Mouse (Mus musculus) midbrain, embryonic 12.5 days (tissue): ENCODE results near the gene Fggy. TPM values are rescaled to one million over a fixed set of nuclear protein-coding genes. Genes with fewer than 3 reads are reported as not detected.
A peak's percentile ranks its signal among the peaks of the same experiment; 100 is the strongest.

Source experiments
- ATAC-seq: fragments of 200-750 bp; cut with Nextera tagmentation; 2 replicates; pipeline ENCODE4 v1.8.0; 2017; ENCODE audit warnings: low read depth, moderate TSS enrichment, moderate library complexity; ENCODE audit not compliant: low FRiP score
- H3K27ac ChIP-seq: fragments of 300-500 bp; sonication (generic); replicated peaks from 2 replicates; pipeline ENCODE4 v1.5.1; 2016; ENCODE audit warnings: mild to moderate bottlenecking
- H3K27me3 ChIP-seq: fragments of 300-500 bp; sonication (generic); 2 replicates; pipeline ENCODE4 v1.6.1; 2016; ENCODE audit warnings: mild to moderate bottlenecking
- H3K36me3 ChIP-seq: fragments of 300-500 bp; sonication (generic); 2 replicates; pipeline ENCODE4 v1.6.1; 2016
- H3K4me1 ChIP-seq: fragments of 300-500 bp; sonication (generic); 2 replicates; pipeline ENCODE4 v1.6.1; 2016
- H3K4me2 ChIP-seq: fragments of 300-500 bp; sonication (generic); replicated peaks from 2 replicates; pipeline ENCODE4 v1.6.1; 2016; ENCODE audit warnings: mild to moderate bottlenecking, moderate library complexity
- H3K4me3 ChIP-seq: fragments of 300-500 bp; sonication (generic); 2 replicates; pipeline ENCODE4 v1.5.1; 2016; ENCODE audit warnings: mild to moderate bottlenecking
- H3K9ac ChIP-seq: fragments of 300-500 bp; sonication (generic); replicated peaks from 2 replicates; pipeline ENCODE4 v1.6.1; 2016; ENCODE audit warnings: mild to moderate bottlenecking, moderate library complexity
- H3K9me3 ChIP-seq: fragments of 300-500 bp; sonication (generic); 2 replicates; pipeline ENCODE4 v1.6.1; 2016; ENCODE audit warnings: mild to moderate bottlenecking
- WGBS: fragments of 180-500 bp; shearing (Covaris S2); methylation state at CpG from one replicate; pipeline ENCODE4 v1.1.7; 2016; 5-methylcytosine and 5-hydroxymethylcytosine counted together
- polyA plus RNA-seq: library from polyadenylated mRNA; unstranded; fragments of >200 nt; fragmentation: Nextera tagmentation; extraction: Ambion mirVana; gene quantifications from 2 replicates; pipeline ENCODE4 v1.2.1, GENCODE M21; 2016

Fggy gene
- polyA plus RNA-seq, 1 experiment from 2014 or later = 8.5 TPM

DNA sequence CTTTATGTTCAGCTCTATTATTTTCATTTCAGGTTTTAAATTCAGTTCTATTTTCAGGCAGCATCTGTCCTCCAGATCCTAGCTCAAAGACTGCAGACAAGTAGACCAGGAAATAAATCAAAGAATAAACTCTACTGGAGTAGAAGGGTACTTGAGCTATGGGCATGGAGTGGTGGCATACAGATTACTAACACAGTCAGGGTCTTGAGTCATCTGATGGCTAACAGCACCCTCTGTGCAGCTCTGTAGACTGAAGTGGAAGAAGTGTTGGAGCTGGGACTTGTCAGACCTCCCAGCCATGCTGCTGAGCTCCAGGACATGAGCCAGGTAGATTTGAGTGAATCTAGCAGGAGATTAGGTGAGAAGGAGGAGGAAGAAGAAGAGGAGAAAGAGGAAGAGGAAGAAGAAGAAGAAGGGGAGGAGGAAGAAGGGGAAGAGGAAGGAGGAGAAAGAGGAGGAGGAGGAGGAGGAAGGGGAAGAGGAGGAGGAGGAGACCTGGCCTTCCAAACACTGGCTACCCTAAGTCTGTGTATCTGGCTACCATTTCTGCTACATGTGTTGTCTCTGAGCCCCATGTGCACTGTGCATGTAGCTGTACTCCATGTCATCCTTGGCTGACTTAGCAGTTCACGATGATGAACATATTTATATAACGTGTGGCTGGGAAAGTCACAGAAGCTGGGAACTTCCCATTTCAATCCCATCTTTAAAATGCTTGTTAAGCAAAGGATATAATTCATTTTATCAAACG, 91.7 kb downstream of the Fggy start:
- ATAC-seq = no peak
- no peak overlapping the region for H3K4me3 ChIP-seq
- WGBS = 82% methylated on average over 3 of the region's 3 CpGs

DNA sequence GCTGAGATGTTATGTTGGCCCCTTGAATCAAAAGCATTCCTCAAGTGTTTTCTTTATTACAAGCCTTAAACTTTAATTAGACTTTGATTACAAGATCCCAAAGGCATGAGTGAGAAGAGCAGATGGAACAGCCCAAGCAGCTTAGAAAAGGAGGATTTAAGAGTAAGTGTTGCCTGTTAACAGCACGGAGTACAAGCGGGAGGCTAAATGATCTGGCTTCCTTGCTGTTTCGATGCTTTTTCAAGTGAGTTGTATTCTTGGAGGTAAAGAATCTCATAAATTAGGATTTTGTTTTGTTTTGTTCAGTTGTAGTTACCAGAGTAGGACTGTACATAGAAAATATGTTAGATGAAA, 92.2 kb downstream of the Fggy start:
- no peak for ATAC-seq
- no peaks in the 10 kb centered on the region for H3K9me3 ChIP-seq
- H3K4me3 ChIP-seq = no peak overlapping the region
- H3K9ac ChIP-seq = no peak overlapping the region
- H3K4me2 ChIP-seq = no peak overlapping the region
- peaks cover 22% of the 10 kb centered on the region for H3K4me1 ChIP-seq
- H3K27me3 ChIP-seq = no peaks in the 10 kb centered on the region
- no peak overlapping the region for H3K27ac ChIP-seq
- no peaks in the 10 kb centered on the region for H3K36me3 ChIP-seq
- 92% methylated on average over 3 of the region's 3 CpGs for WGBS

More for the DNA sequence above, 91.7 kb downstream of the Fggy start:
- Histone ChIP-seq H3K9me3 (no peaks in the 10 kb centered on the region), H3K4me2 (no peak overlapping the region), H3K36me3 (no peaks in the 10 kb centered on the region), H3K9ac (no peak overlapping the region), H3K27me3 (no peaks in the 10 kb centered on the region), H3K27ac (no peak overlapping the region), H3K4me1 (peaks cover 26% of the 10 kb centered on the region)

- WGBS = 74% methylated on average over 6 of the region's 6 CpGs
- no peak overlapping the region for H3K4me3 ChIP-seq
- no peak overlapping the region for H3K4me2 ChIP-seq
- no peaks in the 10 kb centered on the region for H3K27me3 ChIP-seq
- H3K9me3 ChIP-seq = no peaks in the 10 kb centered on the region
- no peak overlapping the region for H3K9ac ChIP-seq
- no peaks in the 10 kb centered on the region for H3K36me3 ChIP-seq
- peaks cover 22% of the 10 kb centered on the region for H3K4me1 ChIP-seq
- no peak overlapping the region for H3K27ac ChIP-seq
- ATAC-seq = no peak
Observed at GRCm38 (mm10) chr4:95649980-95650379, 92.7 kb downstream of the Fggy start.

GRCm38 (mm10) chr4:95652044-95652443, 94.7 kb downstream of the Fggy start:
- 53% methylated on average over 6 of the region's 6 CpGs for WGBS
- Histone ChIP-seq H3K4me3 (no peak overlapping the region), H3K4me1 (peaks cover 22% of the 10 kb centered on the region), H3K9ac (no peak overlapping the region), H3K36me3 (no peaks in the 10 kb centered on the region), H3K27me3 (no peaks in the 10 kb centered on the region), H3K9me3 (no peaks in the 10 kb centered on the region), H3K27ac (peak overlapping the region; percentile 35; the same call in 1 of the 2 replicates), H3K4me2 (no peak overlapping the region)
- peak; percentile 42; the same call in 1 of the 2 replicates for ATAC-seq

DNA sequence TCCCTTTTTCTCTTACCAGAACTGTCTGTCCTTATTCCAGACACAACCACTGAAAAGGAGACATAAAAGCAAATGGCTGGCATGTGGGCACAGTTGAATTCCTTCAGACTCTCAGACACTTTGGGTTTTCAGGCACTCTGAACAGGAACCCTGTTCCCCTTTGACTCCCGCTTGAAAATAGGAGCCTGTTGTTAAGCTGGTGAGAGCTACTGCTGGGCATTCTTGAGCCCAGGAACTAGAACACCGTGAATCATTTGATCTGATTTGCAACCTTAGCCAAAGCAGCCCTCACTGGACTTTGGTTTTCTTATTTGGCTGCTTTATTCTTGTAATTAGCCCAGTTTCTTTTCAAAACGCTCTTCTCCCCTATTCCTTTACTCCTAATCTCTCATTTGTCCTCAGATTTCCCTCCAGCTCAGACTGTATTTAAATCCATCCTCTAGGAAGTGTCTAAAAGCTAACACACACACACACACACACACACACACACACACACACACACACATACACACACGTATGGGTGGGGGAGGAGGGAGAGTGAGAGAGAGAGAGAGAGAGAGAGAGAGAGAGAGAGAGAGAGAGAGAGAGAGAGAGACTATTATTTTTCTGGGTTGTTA, 96.1 kb downstream of the Fggy start:
- H3K27ac ChIP-seq = no peak overlapping the region
- H3K36me3 ChIP-seq = no peaks in the 10 kb centered on the region
- H3K9ac ChIP-seq = no peak overlapping the region
- H3K9me3 ChIP-seq = no peaks in the 10 kb centered on the region
- no peak overlapping the region for H3K4me2 ChIP-seq
- H3K4me1 ChIP-seq = peaks cover 22% of the 10 kb centered on the region
- no peaks in the 10 kb centered on the region for H3K27me3 ChIP-seq
- ATAC-seq = no peak
- WGBS = 16% methylated on average over 3 of the region's 4 CpGs
- no peak overlapping the region for H3K4me3 ChIP-seq

DNA sequence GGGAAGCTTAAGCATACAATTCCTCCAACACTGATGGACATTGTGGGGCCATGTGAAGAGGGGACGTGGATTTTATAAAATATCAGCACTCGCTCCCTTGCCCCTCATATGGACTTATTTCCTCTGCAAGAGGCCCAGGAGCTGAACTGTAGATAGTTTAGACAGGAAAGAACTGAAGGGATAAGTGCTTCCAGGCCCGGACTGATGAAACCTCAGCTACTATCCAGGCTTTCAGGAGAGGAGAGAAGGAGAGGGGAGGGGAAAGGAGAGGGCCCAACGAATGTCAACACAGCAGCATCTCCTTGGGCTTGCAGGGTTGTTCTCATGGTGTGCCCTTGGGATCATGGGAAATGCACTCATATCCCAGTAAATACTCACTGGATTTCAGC, 96.6 kb downstream of the Fggy start:
- H3K27me3 ChIP-seq = no peaks in the 10 kb centered on the region
- no peak overlapping the region for H3K4me3 ChIP-seq
- 68% methylated on average over 4 of the region's 4 CpGs for whole genome bisulfite sequencing
- H3K4me1 ChIP-seq = peaks cover 22% of the 10 kb centered on the region
- H3K9ac ChIP-seq = no peak overlapping the region
- no peaks in the 10 kb centered on the region for H3K36me3 ChIP-seq
- no peak for ATAC-seq
- no peak overlapping the region for H3K4me2 ChIP-seq
- no peak overlapping the region for H3K27ac ChIP-seq
- H3K9me3 ChIP-seq = no peaks in the 10 kb centered on the region

DNA sequence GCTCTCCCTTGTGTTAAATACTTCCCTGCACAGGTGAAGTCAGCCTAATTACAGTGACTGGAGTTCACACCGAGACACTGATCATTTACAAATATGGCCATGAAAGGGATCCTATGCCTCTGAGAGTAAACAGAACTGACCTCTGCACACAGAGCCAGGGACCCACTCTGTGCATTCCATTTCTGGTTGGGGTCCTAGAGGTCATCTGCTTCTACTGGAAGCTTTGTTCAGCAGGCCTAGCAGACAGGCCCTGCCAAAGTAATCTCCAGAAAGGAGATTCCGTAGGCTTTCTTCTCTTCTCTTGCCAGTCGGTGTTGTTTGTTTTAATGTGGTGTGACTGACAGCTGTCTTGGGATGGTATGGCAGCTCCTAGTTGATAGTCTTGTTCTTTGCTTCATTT, 101.7 kb downstream of the Fggy start:
- no peak overlapping the region for H3K4me3 ChIP-seq
- H3K36me3 ChIP-seq = no peaks in the 10 kb centered on the region
- H3K27ac ChIP-seq = no peak overlapping the region
- WGBS = 21% methylated on average over 3 of the region's 3 CpGs
- H3K9ac ChIP-seq = no peak overlapping the region
- H3K9me3 ChIP-seq = no peaks in the 10 kb centered on the region
- peaks cover 2% of the 10 kb centered on the region; the same call in 1 of the 2 replicates for H3K4me1 ChIP-seq
- ATAC-seq = no peak
- no peak overlapping the region for H3K4me2 ChIP-seq
- H3K27me3 ChIP-seq = no peaks in the 10 kb centered on the region

- no peaks in the 10 kb centered on the region for H3K9me3 ChIP-seq
- H3K4me1 ChIP-seq = peaks cover 2% of the 10 kb centered on the region; the same call in 1 of the 2 replicates
- 78% methylated on average over 4 of the region's 4 CpGs for WGBS
- no peaks in the 10 kb centered on the region for H3K36me3 ChIP-seq
- H3K4me3 ChIP-seq = no peak overlapping the region
- H3K27me3 ChIP-seq = 0 out of 2 replicates have a peak, but pooled peaks cover 3% of the 10 kb centered on the region
- no peak for ATAC-seq
- no peak overlapping the region for H3K9ac ChIP-seq
- H3K27ac ChIP-seq = no peak overlapping the region
- H3K4me2 ChIP-seq = no peak overlapping the region
Observed at GRCm38 (mm10) chr4:95663596-95663995, 106.3 kb downstream of the Fggy start.

DNA sequence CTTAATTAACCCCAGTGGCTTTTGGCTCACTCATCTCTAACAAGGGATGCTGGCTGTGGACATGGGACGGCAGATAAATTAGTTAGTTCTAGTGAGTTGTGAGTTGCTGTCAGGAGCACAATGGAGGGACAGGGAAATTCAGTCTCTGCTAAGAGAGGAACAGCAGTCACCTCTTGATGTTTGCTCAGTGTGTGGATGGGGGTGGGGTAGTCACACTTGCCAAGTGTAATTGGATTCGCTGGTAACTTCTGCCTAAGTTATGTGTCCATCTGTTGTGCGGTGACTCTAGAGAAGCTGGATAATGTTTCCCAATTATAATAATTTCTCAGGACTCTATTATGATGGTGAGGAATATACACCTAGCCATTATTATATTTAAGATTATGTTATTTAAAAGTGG, 107.0 kb downstream of the Fggy start:
- Histone ChIP-seq H3K9me3 (no peaks in the 10 kb centered on the region), H3K9ac (no peak overlapping the region), H3K36me3 (no peaks in the 10 kb centered on the region), H3K4me3 (no peak overlapping the region), H3K27ac (no peak overlapping the region), H3K4me1 (peaks cover 2% of the 10 kb centered on the region; the same call in 1 of the 2 replicates), H3K27me3 (0 out of 2 replicates have a peak, but pooled peaks cover 3% of the 10 kb centered on the region), H3K4me2 (no peak overlapping the region)
- WGBS = 65% methylated on average over 3 of the region's 3 CpGs
- peak; percentile 50; the same call in 1 of the 2 replicates for ATAC-seq

- 81% methylated on average over 7 of the region's 7 CpGs for WGBS
- peaks cover 2% of the 10 kb centered on the region; the same call in 1 of the 2 replicates for H3K4me1 ChIP-seq
- no peak overlapping the region for H3K4me3 ChIP-seq
- H3K4me2 ChIP-seq = no peak overlapping the region
- no peak overlapping the region for H3K9ac ChIP-seq
- no peak overlapping the region for H3K27ac ChIP-seq
- no peaks in the 10 kb centered on the region for H3K9me3 ChIP-seq
- ATAC-seq = no peak
- H3K36me3 ChIP-seq = no peaks in the 10 kb centered on the region
- H3K27me3 ChIP-seq = 0 out of 2 replicates have a peak, but pooled peaks cover 3% of the 10 kb centered on the region
Observed at GRCm38 (mm10) chr4:95666284-95666889, 109.1 kb downstream of the Fggy start.

GRCm38 (mm10) chr4:95666896-95667295, 109.6 kb downstream of the Fggy start:
- Histone ChIP-seq H3K9ac (no peak overlapping the region), H3K36me3 (no peaks in the 10 kb centered on the region), H3K4me3 (no peak overlapping the region), H3K9me3 (no peaks in the 10 kb centered on the region), H3K4me1 (peaks cover 2% of the 10 kb centered on the region; the same call in 1 of the 2 replicates), H3K27me3 (0 out of 2 replicates have a peak, but pooled peaks cover 3% of the 10 kb centered on the region), H3K4me2 (no peak overlapping the region), H3K27ac (no peak overlapping the region)
- ATAC-seq = no peak
- 98% methylated on average over 2 of the region's 2 CpGs for WGBS

DNA sequence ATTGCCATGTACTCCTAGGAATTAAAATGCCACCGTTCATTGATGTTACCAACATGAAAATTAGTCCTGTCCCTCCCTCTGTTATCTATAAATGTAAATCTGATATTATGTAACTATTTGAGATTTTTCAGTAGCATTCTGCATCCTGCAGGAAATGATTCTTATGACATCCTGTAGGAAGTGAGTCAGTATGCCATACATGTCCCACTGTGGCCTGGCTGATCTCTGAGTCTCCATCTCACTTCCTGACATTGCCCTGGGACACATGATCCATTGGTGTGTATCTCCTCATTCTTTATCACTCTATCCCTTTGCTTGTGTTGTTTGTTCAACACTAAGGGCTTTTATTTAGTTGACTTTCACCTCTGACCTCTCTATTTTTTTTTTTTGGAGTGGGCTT, 110.3 kb downstream of the Fggy start:
- Histone ChIP-seq H3K4me2 (no peak overlapping the region), H3K4me1 (peaks cover 2% of the 10 kb centered on the region; the same call in 1 of the 2 replicates), H3K36me3 (no peaks in the 10 kb centered on the region), H3K9me3 (no peaks in the 10 kb centered on the region), H3K9ac (no peak overlapping the region), H3K27ac (no peak overlapping the region), H3K4me3 (no peak overlapping the region), H3K27me3 (0 out of 2 replicates have a peak, but pooled peaks cover 3% of the 10 kb centered on the region)
- WGBS = 95% methylated on average over 1 of the region's 1 CpGs
- ATAC-seq = no peak
